ENCODE assay signal across 14 mouse cellular contexts in genomic region chr13:59992780-59993501, GRCm38 (mm10).
A peak's percentile ranks its signal among the peaks of the same experiment; 100 is the strongest.
DNase-seq lines count a peak whose midpoint lies in the region; ATAC-seq and TF ChIP-seq lines count a peak whose summit lies in the region.
"Had no signal": no experiment of that assay in that cellular context is flagged by ENCODE, and none has a peak within 500 bp of the region (broad histone marks: within the 10 kb centered on the region; RNA-seq: fewer than 3 reads in every experiment).

No protein-coding gene starts in this region.

- WGBS in heart, embryonic 11.5 days (ENCODE audit: insufficient replicate concordance) = 31% methylated on average over 11 of the region's 11 CpGs
- WGBS in forebrain, embryonic 16.5 days = 12% methylated on average over 11 of the region's 11 CpGs
- WGBS in limb, embryonic 11.5 days = 10% methylated on average over 11 of the region's 11 CpGs

- ATAC-seq in heart, embryonic 11.5 days (replicated peaks; ENCODE audit: insufficient number of reproducible peaks, low FRiP score, low TSS enrichment) = no peak
- peak; percentile 65 for ATAC-seq in forebrain, embryonic 16.5 days
- peak; percentile 65; the same call in 1 of the 2 replicates for ATAC-seq in limb, embryonic 11.5 days (ENCODE audit: insufficient number of reproducible peaks, low FRiP score, low TSS enrichment, low read depth)
- ATAC-seq: activated CD4-positive, CD25-positive, alpha-beta regulatory T cell, adult 4 months; intestine, embryonic 15.5 days had no signal

- H3K4me2 ChIP-seq in heart, embryonic 11.5 days = no peak overlapping the region
- no peak overlapping the region for H3K4me2 ChIP-seq in forebrain, embryonic 16.5 days (ENCODE audit: low read length)
- no peak overlapping the region for H3K4me2 ChIP-seq in limb, embryonic 11.5 days (ENCODE audit: low read depth, severe bottlenecking)
- H3K4me2 ChIP-seq: intestine, embryonic 15.5 days; lung, embryonic 15.5 days had no signal

- no peak for TF ChIP-seq CTCF in brain, embryonic 14.5 days (IDR thresholded peaks at IDR 0.05; ENCODE audit: borderline replicate concordance, extremely low read depth, insufficient read depth, insufficient read length)

- H3K36me3 ChIP-seq in heart, embryonic 11.5 days (ENCODE audit: control insufficient read depth, insufficient read depth, low read length) = no peaks in the 10 kb centered on the region
- no peaks in the 10 kb centered on the region for H3K36me3 ChIP-seq in forebrain, embryonic 16.5 days (ENCODE audit: control insufficient read depth, insufficient read depth)
- no peaks in the 10 kb centered on the region for H3K36me3 ChIP-seq in limb, embryonic 11.5 days (ENCODE audit: control insufficient read depth, insufficient read depth, low read length)
- H3K36me3 ChIP-seq: G1E; intestine, embryonic 15.5 days; lung, embryonic 15.5 days had no signal

- H3K4me1 ChIP-seq in heart, embryonic 11.5 days (ENCODE audit: control insufficient read depth, insufficient read depth, low read length) = peaks cover 6% of the 10 kb centered on the region; the same call in 1 of the 2 replicates
- H3K4me1 ChIP-seq in forebrain, embryonic 16.5 days (replicated peaks; ENCODE audit: control insufficient read depth, insufficient read depth, low read length) = peaks cover 15% of the 10 kb centered on the region
- H3K4me1 ChIP-seq in limb, embryonic 11.5 days (ENCODE audit: control insufficient read depth, insufficient read depth, low read length) = peaks cover 37% of the 10 kb centered on the region
- H3K4me1 ChIP-seq: intestine, embryonic 15.5 days; lung, embryonic 15.5 days had no signal

- no peak overlapping the region for H3K4me3 ChIP-seq in heart, embryonic 11.5 days (ENCODE audit: low read depth, low read length)
- H3K4me3 ChIP-seq in forebrain, embryonic 16.5 days (replicated peaks; ENCODE audit: low read length) = no peak overlapping the region
- no peak overlapping the region for H3K4me3 ChIP-seq in limb, embryonic 11.5 days (ENCODE audit: low read depth, low read length)
- H3K4me3 ChIP-seq: intestine, embryonic 15.5 days; lung, embryonic 15.5 days had no signal

- peaks cover under 1% of the 10 kb centered on the region; the same call in 1 of the 2 replicates for H3K9me3 ChIP-seq in heart, embryonic 11.5 days (replicated peaks; ENCODE audit: control insufficient read depth, low read length)
- no peaks in the 10 kb centered on the region for H3K9me3 ChIP-seq in forebrain, embryonic 16.5 days (ENCODE audit: control insufficient read depth, low read length)
- no peaks in the 10 kb centered on the region for H3K9me3 ChIP-seq in limb, embryonic 11.5 days (ENCODE audit: control insufficient read depth, low read length)
- H3K9me3 ChIP-seq: intestine, embryonic 15.5 days; lung, embryonic 15.5 days had no signal

- H3K27ac ChIP-seq in heart, embryonic 11.5 days (ENCODE audit: low read depth, low read length) = no peak overlapping the region
- H3K27ac ChIP-seq in forebrain, embryonic 16.5 days (ENCODE audit: low read length) = no peak overlapping the region
- peak overlapping the region; percentile 63 for H3K27ac ChIP-seq in limb, embryonic 11.5 days (replicated peaks; ENCODE audit: low read depth, low read length)
- H3K27ac ChIP-seq: intestine, embryonic 15.5 days; lung, embryonic 15.5 days had no signal

- peak; percentile 29 to 32 for DNase-seq in heart, adult 18-20 months
- DNase-seq in brain, embryonic 14.5 days (ENCODE audit: low read depth) = peak; percentile 92
- DNase-seq in limb, embryonic 11.5 days (ENCODE audit: low spot score) = peak; percentile 78
- no peak for DNase-seq in spleen, postnatal 14 days (ENCODE audit: low spot score in 2 of 2)
- DNase-seq in thymus, postnatal 4 days = no peak
- no peak for DNase-seq in adrenal gland, adult 2 months
- DNase-seq: gastrocnemius, postnatal 10 days; left cerebral cortex, postnatal 4 days had no signal

- no peak overlapping the region for H3K9ac ChIP-seq in heart, embryonic 11.5 days (ENCODE audit: low read depth, low read length)
- no peak overlapping the region for H3K9ac ChIP-seq in forebrain, embryonic 16.5 days (replicated peaks; ENCODE audit: low read depth, low read length)
- H3K9ac ChIP-seq in limb, embryonic 11.5 days (ENCODE audit: low read length) = no peak overlapping the region
- H3K9ac ChIP-seq: intestine, embryonic 15.5 days; lung, embryonic 15.5 days had no signal

- no peaks in the 10 kb centered on the region for H3K27me3 ChIP-seq in heart, embryonic 11.5 days (ENCODE audit: control insufficient read depth, insufficient read depth, low read length)
- no peaks in the 10 kb centered on the region for H3K27me3 ChIP-seq in forebrain, embryonic 16.5 days (replicated peaks; ENCODE audit: control insufficient read depth, insufficient read depth, low read length)
- no peaks in the 10 kb centered on the region for H3K27me3 ChIP-seq in limb, embryonic 11.5 days (ENCODE audit: control insufficient read depth, insufficient read depth, low read length)
- H3K27me3 ChIP-seq: intestine, embryonic 15.5 days had no signal

- TF ChIP-seq POLR2A in brain, embryonic 14.5 days (IDR thresholded peaks at IDR 0.05; ENCODE audit: borderline replicate concordance, extremely low read depth, insufficient read depth, insufficient read length, poor library complexity, severe bottlenecking) = no peak

Comparison
In these comparisons a context has a peak if more than half of its experiments do, and no peak if none do; other contexts are left out.
1. DNase-seq: peak in heart, adult 18-20 months (2 of 2), brain, embryonic 14.5 days (single experiment) and limb, embryonic 11.5 days (single experiment); none in spleen, postnatal 14 days (0 of 2), thymus, postnatal 4 days (single experiment) and adrenal gland, adult 2 months (single experiment).